Mouse (Mus musculus) cerebellum, adult 2 months (tissue): ENCODE results near the gene Lama2.

Experiments used
- CTCF ChIP-seq: fragments of 200-500 bp; IDR thresholded peaks from 2 replicates; pipeline ENCODE4 v1.5.1; 2011; ENCODE audit warnings: low read depth, mild to moderate bottlenecking, control low read depth, low read length, moderate library complexity, borderline replicate concordance; ENCODE audit not compliant: insufficient read depth
- POLR2A ChIP-seq: fragments of 200-500 bp; IDR thresholded peaks from 2 replicates; pipeline ENCODE4 v1.6.1; 2011; ENCODE audit warnings: low read length, control low read depth, borderline replicate concordance; ENCODE audit not compliant: insufficient read depth

- TF ChIP-seq CTCF (no peak), POLR2A (no peak)
Observed at GRCm38 (mm10) chr10:27322410-27322990, 297.1 kb downstream of the Lama2 start.
